Mouse (Mus musculus): ENCODE results near the gene Smarca1.

Smarca1 gene

DNA sequence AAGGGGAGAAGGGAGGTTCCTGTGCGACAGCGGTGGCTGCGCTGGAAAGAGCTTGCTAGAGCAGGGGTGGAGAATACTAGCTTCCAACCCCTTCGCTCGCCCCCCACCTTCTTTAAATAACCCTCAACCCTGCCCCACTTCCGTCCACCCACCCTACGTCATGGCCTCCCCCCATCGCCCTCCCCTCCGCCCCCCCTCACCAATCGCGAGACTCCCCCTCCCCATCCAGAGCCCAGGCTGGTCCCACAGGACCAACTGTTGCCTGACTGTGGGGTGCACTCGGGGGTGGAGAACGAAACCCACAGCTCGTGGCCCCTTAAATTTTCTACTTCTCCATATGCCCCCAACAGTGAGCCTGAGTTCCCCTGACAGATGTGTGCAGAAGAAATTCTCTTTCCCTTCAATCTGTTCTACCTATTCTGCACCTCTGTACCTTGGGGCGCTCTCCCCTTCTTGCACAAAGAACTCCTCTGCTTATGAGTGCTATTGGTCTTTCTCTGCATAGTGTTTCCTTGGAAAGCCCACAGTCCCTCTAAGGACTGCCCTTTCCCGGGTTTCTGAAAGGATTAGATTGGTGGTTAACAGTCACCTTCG is at the start of gene Smarca1:
Smarca1 (minus strand) TSS at position 544 of the 594 bp plus-strand sequence.
- no peak for DNase-seq (ENCODE audit: low read depth)

GRCm38 (mm10) chrX:47937740-47938139 is 45.0 kb upstream of the Smarca1 start:
- DNase-seq (ENCODE audit: low read depth) = no peak

DNA sequence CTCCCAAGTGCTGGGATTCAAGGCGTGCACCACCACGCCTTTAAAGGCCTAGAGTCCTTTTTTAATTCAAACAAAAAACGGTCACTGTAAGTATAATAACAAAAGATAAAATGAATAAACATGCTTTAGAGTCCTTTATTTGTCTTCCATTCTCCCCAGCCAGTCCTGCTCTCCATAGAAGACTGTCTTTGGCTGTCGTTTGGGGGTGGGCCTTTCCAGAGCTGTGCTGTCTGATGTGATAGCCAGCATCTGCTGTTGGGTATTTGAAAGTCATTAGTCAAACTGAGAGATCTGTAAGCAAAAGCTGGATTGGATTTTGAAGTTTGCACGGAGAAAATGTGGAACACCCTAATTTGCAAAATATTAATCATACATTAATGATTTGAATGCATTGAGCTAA is 44.1 kb upstream of the Smarca1 start:
- DNase-seq (ENCODE audit: low read depth) = no peak

DNA sequence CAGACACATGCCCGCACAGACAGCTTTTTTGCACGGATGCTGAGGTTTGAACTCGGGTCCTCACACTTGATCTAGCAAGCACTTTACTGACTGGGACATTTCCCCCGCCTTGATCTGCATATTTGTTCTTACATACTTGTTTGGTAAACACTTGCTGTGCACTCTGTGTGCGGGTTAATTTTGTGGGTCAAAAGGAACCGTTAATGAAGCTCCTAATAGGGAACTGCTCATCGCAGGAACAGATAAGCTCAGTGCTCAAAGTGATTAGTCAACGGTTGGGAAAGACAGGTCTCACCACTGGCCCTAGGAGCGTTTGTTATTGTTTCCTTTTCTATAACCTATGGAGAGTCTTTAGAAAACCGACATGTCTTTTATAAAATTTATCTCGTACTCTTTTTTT is 41.6 kb upstream of the Smarca1 start:
- no peak for DNase-seq (ENCODE audit: low read depth)

DNA sequence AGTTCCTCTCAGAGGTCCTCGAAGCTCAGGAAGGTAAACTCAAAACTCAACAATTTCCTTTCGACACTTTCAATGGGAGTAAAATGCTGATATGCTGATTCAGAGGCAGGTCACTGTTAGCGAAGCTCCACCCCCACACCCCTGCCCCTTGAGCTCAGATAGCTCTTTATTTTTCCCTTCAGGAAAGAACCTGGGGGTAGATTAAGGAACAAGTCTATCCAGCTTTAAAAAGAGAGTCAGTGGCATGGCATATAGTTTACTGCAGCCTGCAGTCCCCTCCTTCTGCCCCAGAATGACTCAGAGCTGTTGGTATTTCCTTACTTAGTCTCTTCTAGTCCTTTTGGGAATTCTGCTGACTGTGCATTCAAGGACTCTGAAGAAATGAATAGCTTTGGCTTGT is 37.7 kb upstream of the Smarca1 start:
- no peak for DNase-seq (ENCODE audit: low read depth)

- no peak for DNase-seq (ENCODE audit: low read depth)
Measured at GRCm38 (mm10) chrX:47927981-47928380, 35.2 kb upstream of the Smarca1 start.

DNA sequence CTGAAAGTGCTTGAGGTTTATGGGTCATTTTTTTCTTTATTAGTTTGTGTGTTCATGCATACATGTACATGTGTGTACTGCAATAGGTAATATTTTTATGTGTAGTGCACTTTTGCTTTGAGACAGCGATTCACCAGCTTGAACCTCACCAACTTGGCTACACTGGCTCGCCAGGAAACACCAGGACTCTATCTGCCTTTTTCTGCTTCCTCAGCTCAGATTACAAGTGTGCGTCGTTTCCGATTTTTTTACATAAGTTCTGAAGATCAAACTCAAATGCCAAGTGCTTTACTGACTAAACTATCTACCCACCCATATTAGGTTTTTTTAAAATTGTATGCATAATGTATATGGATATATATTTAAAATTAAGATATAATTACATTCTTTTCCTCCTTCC is 27.8 kb upstream of the Smarca1 start:
- no peak for DNase-seq (ENCODE audit: low read depth)

GRCm38 (mm10) chrX:47916831-47917230 is 24.1 kb upstream of the Smarca1 start:
- no peak for DNase-seq (ENCODE audit: low read depth)

DNA sequence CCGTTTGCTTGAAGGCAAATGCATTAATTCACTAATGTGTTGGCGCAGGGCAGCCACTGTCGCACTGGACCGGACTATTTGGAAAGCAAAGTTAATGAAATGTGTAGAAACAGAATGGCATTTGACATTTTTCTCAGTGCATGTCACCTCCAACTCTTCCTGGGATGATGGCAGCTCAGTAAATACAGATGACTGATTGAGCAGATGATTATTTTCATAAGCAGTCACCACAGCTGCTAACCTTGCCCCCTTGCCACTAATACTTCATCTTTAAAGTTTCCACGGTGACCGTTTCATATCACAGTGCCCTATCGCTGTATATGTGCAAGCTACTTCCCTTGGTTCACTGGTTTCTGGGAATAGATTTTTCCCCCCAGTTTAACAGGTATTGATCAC is 20.8 kb upstream of the Smarca1 start:
- DNase-seq (ENCODE audit: low read depth) = no peak

- DNase-seq (ENCODE audit: low read depth) = peak; percentile 12
Measured at GRCm38 (mm10) chrX:47912904-47913542, 20.2 kb upstream of the Smarca1 start.

GRCm38 (mm10) chrX:47912306-47912792 is 19.6 kb upstream of the Smarca1 start, which contains the start of gene Ocrl:
TSS of gene Ocrl (plus strand) at chrX:47912387.
- DNase-seq (ENCODE audit: low read depth) = peak; percentile 73

DNA sequence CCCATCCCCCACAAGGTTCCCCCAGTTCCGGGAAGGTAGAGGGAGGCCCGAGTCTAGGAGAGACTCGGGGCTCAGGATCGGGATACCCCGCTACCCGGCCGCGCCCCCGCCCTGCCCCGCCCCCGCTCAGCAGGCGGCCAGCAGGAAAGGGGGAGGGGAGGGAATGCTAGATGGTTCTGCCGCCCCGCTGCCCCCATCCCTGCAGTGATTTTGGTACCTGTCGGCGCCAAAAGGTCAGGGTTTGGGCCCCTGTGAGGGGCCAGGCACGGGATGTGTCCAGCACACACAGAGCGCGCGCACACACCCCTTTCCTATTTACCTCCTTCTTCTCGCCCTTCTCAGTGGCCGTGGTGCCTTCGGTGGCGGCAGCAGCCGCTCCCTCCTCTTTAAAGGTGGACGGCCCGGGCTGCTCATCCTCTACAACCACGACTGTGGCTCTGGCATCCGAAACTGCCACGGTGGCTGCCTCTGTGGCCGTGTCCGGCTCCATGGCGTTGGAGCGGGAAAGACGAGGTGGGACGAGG is 805 bp downstream of the Smarca1 start:
- DNase-seq (ENCODE audit: low read depth) = no peak

DNA sequence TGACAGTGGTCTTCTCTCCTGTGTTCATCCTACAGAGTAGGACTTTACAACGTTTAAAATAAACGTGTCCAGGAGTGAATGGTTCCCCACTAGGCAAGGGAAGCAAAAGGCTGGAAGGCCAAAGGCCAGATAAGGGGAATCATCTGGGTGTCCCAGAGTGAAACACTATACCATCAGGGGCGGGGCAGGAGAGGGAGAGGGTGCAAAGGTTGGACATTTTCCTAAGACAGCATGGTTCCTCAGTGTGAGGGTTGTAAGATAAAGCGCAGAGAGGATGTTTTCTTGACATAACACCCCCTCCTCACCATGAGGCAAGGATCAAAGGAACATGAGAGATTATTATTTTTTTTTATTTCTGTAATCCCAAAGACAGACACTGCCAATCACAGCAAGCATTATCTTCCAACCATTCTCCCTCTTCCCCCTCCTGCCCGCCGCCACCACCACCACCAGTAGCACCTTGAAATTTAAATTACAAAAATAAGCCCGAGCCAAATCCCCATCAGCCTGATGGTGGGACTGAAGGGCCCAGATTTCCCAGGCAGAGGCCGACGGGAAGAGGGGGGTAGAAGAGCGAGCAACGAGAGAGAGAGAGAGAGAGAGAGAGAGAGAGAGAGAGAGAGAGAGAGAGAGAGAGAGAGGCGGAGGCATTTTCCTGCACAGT is 1.4 kb downstream of the Smarca1 start:
- no peak for DNase-seq (ENCODE audit: low read depth)

GRCm38 (mm10) chrX:47887401-47887800 is 5.4 kb downstream of the Smarca1 start:
- no peak for DNase-seq (ENCODE audit: low read depth)

- DNase-seq (ENCODE audit: low read depth) = no peak
Measured at GRCm38 (mm10) chrX:47882813-47883212, 10.0 kb downstream of the Smarca1 start.

DNA sequence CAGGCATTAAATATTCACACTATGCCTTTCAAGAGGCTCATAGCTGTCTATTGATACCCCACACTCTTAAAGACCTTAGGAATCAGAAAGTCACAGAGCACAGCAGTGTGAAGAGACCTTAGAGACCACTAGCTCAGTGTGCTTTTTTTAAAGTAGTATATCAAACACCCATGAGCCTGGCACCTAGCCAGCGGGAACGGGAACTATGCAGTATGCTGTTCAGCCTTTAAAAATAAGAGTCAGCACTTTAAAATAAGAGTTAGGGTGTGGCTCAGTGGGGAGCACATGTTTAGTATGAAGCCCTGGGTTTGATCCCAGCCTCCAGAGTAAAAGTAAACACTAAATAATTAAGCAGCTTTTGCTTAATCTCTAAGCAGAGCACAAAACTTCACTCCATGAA is 12.7 kb downstream of the Smarca1 start:
- no peak for DNase-seq (ENCODE audit: low read depth)

GRCm38 (mm10) chrX:47858544-47858943 is 34.2 kb downstream of the Smarca1 start:
- no peak for DNase-seq (ENCODE audit: low read depth)

GRCm38 (mm10) chrX:47835835-47836195 is 57.0 kb downstream of the Smarca1 start:
- no peak for DNase-seq (ENCODE audit: low read depth)

- DNase-seq (ENCODE audit: low read depth) = no peak
Measured at GRCm38 (mm10) chrX:47835098-47835834, 57.5 kb downstream of the Smarca1 start.

- DNase-seq (ENCODE audit: low read depth) = no peak
Measured at GRCm38 (mm10) chrX:47833431-47833830, 59.3 kb downstream of the Smarca1 start.

DNA sequence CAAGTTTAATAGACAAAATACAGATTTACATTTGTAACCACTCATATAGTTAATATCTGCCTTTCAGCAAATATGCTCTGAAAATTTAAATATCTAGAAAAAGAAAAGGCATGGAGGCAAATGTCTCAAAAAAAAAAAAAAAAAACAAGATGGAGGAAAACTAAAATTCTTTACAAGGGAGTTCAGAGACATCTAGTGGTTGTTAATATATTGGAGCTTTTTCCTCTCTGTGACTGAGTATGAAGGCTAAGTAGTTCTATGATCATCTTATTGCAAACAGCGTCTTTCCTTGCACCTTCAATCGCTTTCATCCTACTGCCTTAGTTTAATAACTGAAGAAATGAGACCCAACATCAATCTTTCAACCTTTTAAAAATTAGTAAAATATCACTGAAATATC is 72.2 kb downstream of the Smarca1 start:
- no peak for DNase-seq (ENCODE audit: low read depth)

DNA sequence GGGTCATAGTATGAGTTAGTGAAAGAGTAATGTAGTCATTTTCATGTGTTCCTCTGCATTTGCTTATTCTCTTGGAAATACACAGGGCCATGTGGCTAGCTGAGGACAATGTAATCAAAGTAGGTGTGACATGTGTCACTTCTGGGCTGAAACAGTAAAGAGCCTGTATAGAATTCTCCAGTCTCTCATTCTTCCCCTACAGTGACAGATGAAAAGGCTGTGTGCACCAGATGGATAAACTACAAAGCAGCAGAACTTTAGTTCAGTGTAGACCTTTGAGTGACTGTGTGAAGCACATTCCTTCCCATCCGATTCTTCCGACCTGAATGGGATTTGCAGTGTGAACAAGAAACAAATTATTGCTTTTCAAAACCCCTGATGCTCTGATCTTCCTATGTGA is 84.1 kb downstream of the Smarca1 start:
- no peak for DNase-seq (ENCODE audit: low read depth)

Data from naive thymus-derived CD4-positive, alpha-beta T cell, adult 2 months (primary cell).